Mouse (Mus musculus): ENCODE results near the gene Cd24a. TPM values are rescaled to one million over a fixed set of nuclear protein-coding genes. Genes with fewer than 3 reads are reported as not detected.

Gene Cd24a
- total and polyA plus RNA-seq, 2 experiments from 2014 or later, result 326 to 609 TPM

GRCm38 (mm10) chr10:43578754-43579380 is 783 bp downstream of the Cd24a start:
- WGBS, result under 1% methylated on average over 49 of the region's 65 CpGs

GRCm38 (mm10) chr10:43579381-43580261 is 1.5 kb downstream of the Cd24a start:
- peak; percentile 64 for ATAC-seq (ENCODE audit: low FRiP score)
- peak; percentile 70 for DNase-seq (ENCODE audit: low spot score)
- under 1% methylated on average over 47 of the region's 49 CpGs for WGBS
- H3K9me3 ChIP-seq (ENCODE audit: low read length), result no peaks in the 10 kb centered on the region
- peak; percentile 45 for TF ChIP-seq CTCF (IDR thresholded peaks at IDR 0.05)
- H3K4me1 ChIP-seq (ENCODE audit: insufficient read depth, low read length), result 0 out of 2 replicates have a peak, but pooled peaks cover 2% of the 10 kb centered on the region
- no peaks in the 10 kb centered on the region; the same call in 1 of the 2 replicates for H3K36me3 ChIP-seq (ENCODE audit: insufficient read depth, low read length)
- peak overlapping the region; percentile 88 for H3K27ac ChIP-seq (ENCODE audit: low read depth, low read length)
- no peaks in the 10 kb centered on the region for H3K27me3 ChIP-seq (ENCODE audit: insufficient read depth, low read length)
- peak overlapping the region; percentile 95 for H3K4me2 ChIP-seq (ENCODE audit: low read depth, low read length, poor library complexity, severe bottlenecking)
- H3K4me3 ChIP-seq (ENCODE audit: low read depth, low read length), result peak overlapping the region; percentile 46
- peak overlapping the region; percentile 87 for H3K9ac ChIP-seq (replicated peaks; ENCODE audit: low read length, poor library complexity, severe bottlenecking)

More at GRCm38 (mm10) chr10:43578754-43579380, 783 bp downstream of the Cd24a start:
- TF ChIP-seq CTCF (IDR thresholded peaks at IDR 0.05), result no peak
- H3K27ac ChIP-seq (ENCODE audit: low read depth, low read length), result peak overlapping the region; percentile 88
- peak overlapping the region; percentile 95 for H3K4me2 ChIP-seq (ENCODE audit: low read depth, low read length, poor library complexity, severe bottlenecking)
- H3K9ac ChIP-seq (replicated peaks; ENCODE audit: low read length, poor library complexity, severe bottlenecking), result peak overlapping the region; percentile 87
- ATAC-seq (ENCODE audit: low FRiP score) (peak; percentile 79), DNase-seq (ENCODE audit: low spot score) (peak; percentile 80)
- H3K36me3 ChIP-seq (ENCODE audit: insufficient read depth, low read length), result no peaks in the 10 kb centered on the region
- no peaks in the 10 kb centered on the region for H3K9me3 ChIP-seq (ENCODE audit: low read length)
- no peaks in the 10 kb centered on the region for H3K27me3 ChIP-seq (ENCODE audit: insufficient read depth, low read length)
- H3K4me3 ChIP-seq (ENCODE audit: low read depth, low read length), result peak overlapping the region; percentile 46
- H3K4me1 ChIP-seq (ENCODE audit: insufficient read depth, low read length), result 0 out of 2 replicates have a peak, but pooled peaks cover 2% of the 10 kb centered on the region

GRCm38 (mm10) chr10:43580649-43581078 is 2.6 kb downstream of the Cd24a start:
- peak; percentile 14; the same call in 1 of the 2 replicates for TF ChIP-seq CTCF (IDR thresholded peaks at IDR 0.05)
- Histone ChIP-seq H3K4me1 (ENCODE audit: insufficient read depth, low read length) (0 out of 2 replicates have a peak, but pooled peaks cover 2% of the 10 kb centered on the region), H3K4me2 (ENCODE audit: low read depth, low read length, poor library complexity, severe bottlenecking) (peak overlapping the region; percentile 95), H3K36me3 (ENCODE audit: insufficient read depth, low read length) (no peaks in the 10 kb centered on the region; the same call in 1 of the 2 replicates), H3K27ac (ENCODE audit: low read depth, low read length) (peak overlapping the region; percentile 88), H3K9ac (replicated peaks; ENCODE audit: low read length, poor library complexity, severe bottlenecking) (peak overlapping the region; percentile 87), H3K9me3 (ENCODE audit: low read length) (no peaks in the 10 kb centered on the region), H3K4me3 (ENCODE audit: low read depth, low read length) (peak overlapping the region; percentile 46), H3K27me3 (ENCODE audit: insufficient read depth, low read length) (no peaks in the 10 kb centered on the region)
- peak; percentile 90 for DNase-seq (ENCODE audit: low spot score)
- WGBS, result 1% methylated on average over 15 of the region's 15 CpGs
- peak; percentile 44 for ATAC-seq (ENCODE audit: low FRiP score)

GRCm38 (mm10) chr10:43581260-43581659 is 3.2 kb downstream of the Cd24a start:
- H3K27ac ChIP-seq (ENCODE audit: low read depth, low read length), result peak overlapping the region; percentile 88
- H3K4me3 ChIP-seq (ENCODE audit: low read depth, low read length), result peak overlapping the region; percentile 46
- TF ChIP-seq CTCF (IDR thresholded peaks at IDR 0.05), result no peak
- no peak for DNase-seq (ENCODE audit: low spot score)
- H3K4me2 ChIP-seq (ENCODE audit: low read depth, low read length, poor library complexity, severe bottlenecking), result peak overlapping the region; percentile 95
- H3K27me3 ChIP-seq (ENCODE audit: insufficient read depth, low read length), result no peaks in the 10 kb centered on the region
- H3K4me1 ChIP-seq (ENCODE audit: insufficient read depth, low read length), result 0 out of 2 replicates have a peak, but pooled peaks cover 2% of the 10 kb centered on the region
- H3K36me3 ChIP-seq (ENCODE audit: insufficient read depth, low read length), result no peaks in the 10 kb centered on the region; the same call in 1 of the 2 replicates
- WGBS, result 27% methylated on average over 3 of the region's 3 CpGs
- ATAC-seq (ENCODE audit: low FRiP score), result no peak
- peak overlapping the region; percentile 87 for H3K9ac ChIP-seq (replicated peaks; ENCODE audit: low read length, poor library complexity, severe bottlenecking)
- no peaks in the 10 kb centered on the region for H3K9me3 ChIP-seq (ENCODE audit: low read length)

- no peaks in the 10 kb centered on the region for H3K4me1 ChIP-seq (ENCODE audit: insufficient read depth, low read length)
- H3K9ac ChIP-seq (replicated peaks; ENCODE audit: low read length, poor library complexity, severe bottlenecking), result no peak overlapping the region
- DNase-seq (ENCODE audit: low spot score) (no peak), ATAC-seq (ENCODE audit: low FRiP score) (no peak)
- no peaks in the 10 kb centered on the region; the same call in 1 of the 2 replicates for H3K36me3 ChIP-seq (ENCODE audit: insufficient read depth, low read length)
- WGBS, result 93% methylated on average over 4 of the region's 4 CpGs
- H3K27ac ChIP-seq (ENCODE audit: low read depth, low read length), result no peak overlapping the region
- H3K27me3 ChIP-seq (ENCODE audit: insufficient read depth, low read length), result no peaks in the 10 kb centered on the region
- H3K4me2 ChIP-seq (ENCODE audit: low read depth, low read length, poor library complexity, severe bottlenecking), result no peak overlapping the region
- no peak overlapping the region for H3K4me3 ChIP-seq (ENCODE audit: low read depth, low read length)
- no peaks in the 10 kb centered on the region for H3K9me3 ChIP-seq (ENCODE audit: low read length)
- no peak for TF ChIP-seq CTCF (IDR thresholded peaks at IDR 0.05)
These were observed 6.5 kb downstream of the Cd24a start for GRCm38 (mm10) chr10:43584538-43584937.

Measured in midbrain, postnatal 0 days (tissue).